14 mouse cellular contexts compared by ENCODE assay signal in the genomic region with DNA sequence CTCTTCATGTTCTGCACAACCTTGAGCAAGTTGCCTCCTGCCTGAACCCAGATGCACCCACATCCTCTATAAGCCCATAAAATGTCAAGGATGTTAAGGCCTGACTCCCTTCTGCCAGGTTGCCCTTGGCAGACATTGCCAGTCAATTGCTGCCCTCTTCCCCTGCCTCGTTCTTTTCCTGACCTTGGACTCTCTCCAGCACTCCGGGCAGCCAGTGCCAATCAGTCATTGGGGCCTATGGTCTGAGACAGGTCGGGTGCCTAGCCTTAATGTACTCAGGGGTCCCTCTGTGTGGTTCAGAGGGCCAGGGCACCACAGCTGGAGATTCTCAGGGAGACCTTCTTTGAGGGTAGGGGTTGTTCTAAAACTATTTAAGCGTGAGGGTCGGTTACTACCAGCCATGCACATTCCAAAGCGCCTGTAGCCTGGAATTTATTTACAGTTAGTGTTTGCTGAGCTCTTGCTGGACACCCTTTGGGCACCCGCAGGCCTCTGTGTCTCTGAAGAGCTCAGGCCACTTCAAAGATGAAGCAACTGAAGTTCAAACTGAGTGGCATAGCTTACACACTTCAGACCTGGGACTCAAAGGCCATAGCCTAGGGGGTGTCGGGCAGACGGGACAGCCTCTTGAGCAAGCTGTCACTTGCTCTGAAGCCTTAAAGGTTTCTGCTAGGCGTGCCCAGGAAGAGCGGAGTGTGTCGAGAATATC. TPM values are rescaled to one million over a fixed set of nuclear protein-coding genes. Genes with fewer than 3 reads are reported as not detected.
DNase-seq lines count a peak whose midpoint lies in the region; ATAC-seq and TF ChIP-seq lines count a peak whose summit lies in the region.
"Had no signal": no experiment of that assay in that cellular context is flagged by ENCODE, and none has a peak within 500 bp of the region (broad histone marks: within the 10 kb centered on the region; RNA-seq: fewer than 3 reads in every experiment).

No protein-coding gene starts in this region.

- no peaks in the 10 kb centered on the region for H3K27me3 ChIP-seq in kidney, adult 2 months (replicated peaks; ENCODE audit: control insufficient read depth, insufficient read depth, low read length)
- H3K27me3 ChIP-seq in forebrain, embryonic 16.5 days (replicated peaks; ENCODE audit: control insufficient read depth, insufficient read depth, low read length) = peaks cover 27% of the 10 kb centered on the region

- H3K27ac ChIP-seq in kidney, adult 2 months (ENCODE audit: insufficient read depth, low read depth, low read length) = peak overlapping the region; percentile 10; the same call in 1 of the 2 replicates
- no peak overlapping the region for H3K27ac ChIP-seq in forebrain, embryonic 16.5 days (ENCODE audit: low read length)
- H3K27ac ChIP-seq: heart, adult 2 months; limb, embryonic 13.5 days had no signal

- H3K4me3 ChIP-seq in kidney, adult 2 months (ENCODE audit: insufficient read depth, low read depth, low read length) = no peak overlapping the region
- H3K4me3 ChIP-seq in forebrain, embryonic 16.5 days (replicated peaks; ENCODE audit: low read length) = no peak overlapping the region
- H3K4me3 ChIP-seq: heart, adult 2 months; limb, embryonic 13.5 days; myocyte had no signal

- TF ChIP-seq CTCF in kidney, adult 2 months (conservative IDR thresholded peaks at IDR 0.05; ENCODE audit: insufficient read depth, insufficient read length, low read depth, low read length) = no peak

- no peak for TF ChIP-seq POLR2A in kidney, adult 2 months (IDR thresholded peaks at IDR 0.05; ENCODE audit: low read depth, low read length)

- H3K9me3 ChIP-seq in forebrain, embryonic 16.5 days (ENCODE audit: control insufficient read depth, low read length) = no peaks in the 10 kb centered on the region
- H3K9me3 ChIP-seq: limb, embryonic 13.5 days had no signal

- H3K36me3 ChIP-seq in kidney, adult 2 months (ENCODE audit: control insufficient read depth, insufficient read depth, low read length) = no peaks in the 10 kb centered on the region
- H3K36me3 ChIP-seq in forebrain, embryonic 16.5 days (ENCODE audit: control insufficient read depth, insufficient read depth) = no peaks in the 10 kb centered on the region
- H3K36me3 ChIP-seq: limb, embryonic 13.5 days had no signal

- H3K9ac ChIP-seq in forebrain, embryonic 16.5 days (replicated peaks; ENCODE audit: low read depth, low read length) = no peak overlapping the region
- H3K9ac ChIP-seq: limb, embryonic 13.5 days had no signal

- peak; percentile 55 for DNase-seq in kidney, adult 2 months
- DNase-seq in kidney, postnatal 14 days = no peak
- DNase-seq in adrenal gland, postnatal 10 days = peak; percentile 87
- peak; percentile 63 for DNase-seq in lung, postnatal 25 days (ENCODE audit: low spot score)
- DNase-seq in T-cell, adult 2 months (ENCODE audit: low spot score) = no peak
- DNase-seq in cerebellum, adult 8-10 months = no peak
- DNase-seq in gastrocnemius, postnatal 4 days (ENCODE audit: low spot score in 2 of 2) = no peak
- DNase-seq: cerebellum, adult 2 months; heart, adult 2 months; spleen, adult 18-20 months had no signal

- peaks cover 7% of the 10 kb centered on the region; the same call in 1 of the 2 replicates for H3K4me1 ChIP-seq in kidney, adult 2 months (ENCODE audit: control insufficient read depth, insufficient read depth, low read length)
- peaks cover 92% of the 10 kb centered on the region for H3K4me1 ChIP-seq in forebrain, embryonic 16.5 days (replicated peaks; ENCODE audit: control insufficient read depth, insufficient read depth, low read length)

- peak overlapping the region; percentile 34 for H3K4me2 ChIP-seq in forebrain, embryonic 16.5 days (ENCODE audit: low read length)
- H3K4me2 ChIP-seq: limb, embryonic 13.5 days had no signal

- WGBS in kidney, adult 2 months = 49% methylated on average over 12 of the region's 12 CpGs
- 63% methylated on average over 12 of the region's 12 CpGs for WGBS in forebrain, embryonic 16.5 days

- no peak for ATAC-seq in forebrain, embryonic 16.5 days

RNA-seq across cellular contexts. Expression of a gene that starts 6.3 kb away (rescaled TPM):
- polyA plus RNA-seq in kidney, adult 2 months (2012; rRNA removed) = 4.9 and 5.5 TPM in 2 replicates
- 10 to 100 TPM; 29.5 to 56.8 TPM for total RNA-seq in adrenal gland, postnatal 10 days (2021)
- 4.3 and 4.4 TPM in 2 replicates for polyA plus RNA-seq in forebrain, embryonic 16.5 days (2015; fragmentation: Nextera tagmentation; extraction: Ambion mirVana)
- total RNA-seq in gastrocnemius, postnatal 4 days (2021) = 1 to 10 TPM; 2.2 to 2.5 TPM
- total RNA-seq: CH12.LX had no signal

Comparison
In these comparisons a context has a peak if more than half of its experiments do, and no peak if none do; other contexts are left out.
1. DNase-seq: peak in kidney, adult 2 months (single experiment), adrenal gland, postnatal 10 days (single experiment) and lung, postnatal 25 days (single experiment); none in kidney, postnatal 14 days (single experiment), T-cell, adult 2 months (single experiment), cerebellum, adult 8-10 months (single experiment) and gastrocnemius, postnatal 4 days (0 of 2).
2. RNA of a gene that starts 6.3 kb away (total RNA-seq): 29.5 to 56.8 TPM in adrenal gland, postnatal 10 days; 2.2 to 2.5 TPM in gastrocnemius, postnatal 4 days; every median in the first group is over 4 times any median in the second.